Mouse (Mus musculus) small intestine, adult 2 months (tissue): ENCODE measurements around the gene Pitpnm1. TPM values are rescaled to one million over a fixed set of nuclear protein-coding genes. Genes with fewer than 3 reads are reported as not detected.

Source experiments
- H3K27ac ChIP-seq: fragments of 200-500 bp; 2 replicates; pipeline ENCODE4 v1.5.1; 2012; ENCODE audit warnings: low read depth, low read length, control low read depth, inconsistent platforms; ENCODE audit not compliant: insufficient read depth
- H3K27me3 ChIP-seq: fragments of 200-500 bp; 2 replicates; pipeline ENCODE4 v1.6.1; 2012; ENCODE audit warnings: mild to moderate bottlenecking, moderate library complexity, low read length, inconsistent platforms; ENCODE audit not compliant: control insufficient read depth, insufficient read depth
- H3K36me3 ChIP-seq: fragments of 200-500 bp; 2 replicates; pipeline ENCODE4 v1.6.1; 2012; ENCODE audit warnings: mild to moderate bottlenecking, low read length, control low read depth, inconsistent platforms; ENCODE audit not compliant: control insufficient read depth, insufficient read depth
- H3K4me1 ChIP-seq: fragments of 200-500 bp; 2 replicates; pipeline ENCODE4 v1.6.1; 2012; ENCODE audit warnings: low read length, inconsistent platforms, mixed read lengths; ENCODE audit not compliant: control insufficient read depth, insufficient read depth, insufficient read length
- H3K4me3 ChIP-seq: fragments of 200-500 bp; 2 replicates; pipeline ENCODE4 v1.5.1; 2012; ENCODE audit warnings: low read depth, mild to moderate bottlenecking, control low read depth, inconsistent platforms, low read length, moderate library complexity
- CTCF ChIP-seq: fragments of 200-500 bp; IDR thresholded peaks from 2 replicates; pipeline ENCODE4 v1.5.1; 2012; ENCODE audit warnings: low read depth, mild to moderate bottlenecking, control low read depth, inconsistent platforms, low read length, moderate library complexity, mixed read lengths; ENCODE audit not compliant: insufficient replicate concordance, insufficient read length; ENCODE audit errors: extremely low read depth
- POLR2A ChIP-seq: fragments of 200-500 bp; IDR thresholded peaks from 2 replicates; pipeline ENCODE4 v1.6.1; 2012; ENCODE audit warnings: low read depth, mild to moderate bottlenecking, control low read depth, inconsistent platforms, low read length, moderate library complexity
- WGBS: fragments of 180-500 bp; shearing (Covaris S2); methylation state at CpG from one replicate; pipeline ENCODE4 v1.1.7; 2018; 5-methylcytosine and 5-hydroxymethylcytosine counted together
- polyA plus RNA-seq: library from polyadenylated mRNA; depleted of rRNA; stranded (reverse); fragments of >200 nt; gene quantifications from 2 replicates; pipeline ENCODE4 v1.2.3, GENCODE M21; 2012

The Pitpnm1 gene
- polyA plus RNA-seq, 1 experiment = 197 TPM

GRCm38 (mm10) chr19:4094774-4095303 is 5.0 kb upstream of the Pitpnm1 start:
- Histone ChIP-seq H3K4me1 (peaks cover 31% of the 10 kb centered on the region), H3K36me3 (peaks cover 7% of the 10 kb centered on the region; the same call in 1 of the 2 replicates), H3K27ac (no peak overlapping the region), H3K4me3 (no peak overlapping the region), H3K27me3 (no peaks in the 10 kb centered on the region)
- TF ChIP-seq CTCF = no peak
- no peak for TF ChIP-seq POLR2A
- WGBS = 64% methylated on average over 5 of the region's 5 CpGs

- Histone ChIP-seq H3K27ac (no peak overlapping the region), H3K4me1 (peaks cover 34% of the 10 kb centered on the region), H3K27me3 (no peaks in the 10 kb centered on the region), H3K36me3 (peaks cover 7% of the 10 kb centered on the region; the same call in 1 of the 2 replicates), H3K4me3 (no peak overlapping the region)
- WGBS = 82% methylated on average over 3 of the region's 3 CpGs
- no peak for TF ChIP-seq POLR2A
- TF ChIP-seq CTCF = no peak
Observed at GRCm38 (mm10) chr19:4095802-4096201, 4.0 kb upstream of the Pitpnm1 start.

GRCm38 (mm10) chr19:4096642-4097440 is 3.0 kb upstream of the Pitpnm1 start, which contains the start of gene Cdk2ap2:
TSS of gene Cdk2ap2 (plus strand) at chr19:4097182.
- WGBS = 1% methylated on average over 64 of the region's 65 CpGs

GRCm38 (mm10) chr19:4097441-4097825 is 2.4 kb upstream of the Pitpnm1 start:
- H3K27ac ChIP-seq = peak overlapping the region; percentile 88
- 2% methylated on average over 21 of the region's 21 CpGs for WGBS
- no peak; the same call in 1 of the 2 replicates for TF ChIP-seq POLR2A
- TF ChIP-seq CTCF = no peak
- peak overlapping the region; percentile 81 for H3K4me3 ChIP-seq
- peaks cover 35% of the 10 kb centered on the region for H3K4me1 ChIP-seq
- no peaks in the 10 kb centered on the region for H3K27me3 ChIP-seq
- peaks cover 7% of the 10 kb centered on the region; the same call in 1 of the 2 replicates for H3K36me3 ChIP-seq

More at GRCm38 (mm10) chr19:4096642-4097440, 3.0 kb upstream of the Pitpnm1 start, which contains the start of gene Cdk2ap2:
- Histone ChIP-seq H3K4me3 (peak within 1 kb of the TSS; percentile 81), H3K27ac (peak within 1 kb of the TSS; percentile 93), H3K36me3 (peaks cover 7% of the 10 kb centered on the region; the same call in 1 of the 2 replicates), H3K4me1 (peaks cover 36% of the 10 kb centered on the region), H3K27me3 (no peaks in the 10 kb centered on the region)
- TF ChIP-seq POLR2A (peak; percentile 89), CTCF (no peak)

- WGBS = 75% methylated on average over 13 of the region's 13 CpGs
- TF ChIP-seq CTCF = no peak
- no peak for TF ChIP-seq POLR2A
- no peaks in the 10 kb centered on the region for H3K27me3 ChIP-seq
- H3K4me3 ChIP-seq = peak overlapping the region; percentile 24
- H3K36me3 ChIP-seq = peaks cover 10% of the 10 kb centered on the region
- no peak overlapping the region for H3K27ac ChIP-seq
- H3K4me1 ChIP-seq = peaks cover 33% of the 10 kb centered on the region
Observed at GRCm38 (mm10) chr19:4098426-4098825, 1.4 kb upstream of the Pitpnm1 start.

GRCm38 (mm10) chr19:4099056-4099455 is 742 bp upstream of the Pitpnm1 start:
- Histone ChIP-seq H3K4me1 (peaks cover 29% of the 10 kb centered on the region), H3K27ac (peak overlapping the region; percentile 85), H3K36me3 (peaks cover 15% of the 10 kb centered on the region), H3K4me3 (peak overlapping the region; percentile 91), H3K27me3 (no peaks in the 10 kb centered on the region)
- 2% methylated on average over 9 of the region's 9 CpGs for WGBS
- TF ChIP-seq POLR2A (no peak), CTCF (peak; percentile 96)

- peak overlapping the region; percentile 91 for H3K4me3 ChIP-seq
- H3K27me3 ChIP-seq = no peaks in the 10 kb centered on the region
- peaks cover 26% of the 10 kb centered on the region for H3K4me1 ChIP-seq
- TF ChIP-seq POLR2A (no peak), CTCF (no peak)
- whole genome bisulfite sequencing = 4% methylated on average over 51 of the region's 52 CpGs
- no peak overlapping the region for H3K27ac ChIP-seq
- peaks cover 29% of the 10 kb centered on the region for H3K36me3 ChIP-seq
Observed at GRCm38 (mm10) chr19:4100718-4101261, 992 bp downstream of the Pitpnm1 start.
